Mouse (Mus musculus): ENCODE measurements around the gene Rpp25l. TPM values are rescaled to one million over a fixed set of nuclear protein-coding genes. Genes with fewer than 3 reads are reported as not detected.
A peak's percentile ranks its signal among the peaks of the same experiment; 100 is the strongest.

Rpp25l gene
- total RNA-seq, 1 experiment, result 67.7 TPM

DNA sequence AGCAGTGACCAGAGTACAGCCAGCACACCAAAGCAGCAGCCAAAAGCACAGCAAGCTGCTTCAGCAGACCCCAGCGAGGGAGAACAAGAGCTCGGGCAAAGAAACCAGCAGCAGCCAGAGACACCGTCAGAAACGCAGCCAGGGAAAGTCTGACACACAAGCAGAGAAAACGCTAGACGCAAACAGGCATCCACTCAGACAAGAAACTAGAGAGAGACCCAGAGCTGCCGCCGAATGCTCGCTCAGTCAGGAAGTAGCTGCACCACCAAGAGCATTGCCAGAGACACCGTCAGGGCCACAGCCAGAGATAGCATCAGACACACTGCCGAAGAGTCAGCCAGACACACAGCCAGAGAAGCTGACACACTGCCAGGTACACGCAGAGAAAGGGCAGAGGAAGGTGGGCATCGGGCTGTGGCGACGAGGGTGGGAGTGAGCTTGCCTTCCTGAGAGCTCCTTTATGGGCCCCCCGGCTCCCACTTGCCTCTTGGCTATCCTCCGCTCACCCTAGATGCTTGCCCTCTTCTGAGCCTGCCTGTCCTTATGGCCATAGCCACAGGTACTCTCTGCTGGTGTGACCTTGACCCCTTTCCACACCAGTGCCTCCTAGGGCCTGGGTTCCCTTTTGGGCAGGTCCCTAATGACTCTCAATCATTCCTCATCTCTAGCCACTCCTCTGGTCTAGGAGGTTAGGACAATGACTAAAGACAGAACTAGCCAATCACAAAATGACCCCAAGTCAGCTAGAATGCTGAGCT is 36.9 kb downstream of the Rpp25l start:
- no peaks in the 10 kb centered on the region for H3K9me3 ChIP-seq (ENCODE audit: control insufficient read depth, insufficient read depth, low read depth, low read length)
- no peaks in the 10 kb centered on the region for H3K36me3 ChIP-seq (ENCODE audit: control insufficient read depth, insufficient read depth, low read length, poor library complexity, severe bottlenecking)
- H3K27ac ChIP-seq (ENCODE audit: insufficient read depth, low read depth, low read length, poor library complexity, severe bottlenecking), result no peak overlapping the region
- in situ Hi-C loops (cut with MboI; ENCODE audit: low sequenced_read_pairs in 2 of 2, unreplicated experiment in 2 of 2), result no loop called here
- no peak for DNase-seq (ENCODE audit: low read depth, low spot score)
- no peak overlapping the region for H3K9ac ChIP-seq (ENCODE audit: insufficient read depth, low read depth, low read length, poor library complexity, severe bottlenecking)
- no peak for TF ChIP-seq MAFK (IDR thresholded peaks at IDR 0.05; ENCODE audit: insufficient read depth, low read depth, low read length)
- peaks cover 4 to 17% of the 10 kb centered on the region in 2 experiments; a peak in 1 of 4 replicates for H3K4me1 ChIP-seq (ENCODE audit: control insufficient read depth in 2 of 2, insufficient read depth in 2 of 2, low read length in 2 of 2, poor library complexity in 1 of 2)
- H3K4me3 ChIP-seq (ENCODE audit: insufficient read depth in 1 of 2, low read depth in 1 of 2, low read length in 2 of 2, poor library complexity in 1 of 2, severe bottlenecking in 1 of 2), result peak overlapping the region in 1 of 2 experiments; percentile 16; a peak in 2 of 4 replicates

DNA sequence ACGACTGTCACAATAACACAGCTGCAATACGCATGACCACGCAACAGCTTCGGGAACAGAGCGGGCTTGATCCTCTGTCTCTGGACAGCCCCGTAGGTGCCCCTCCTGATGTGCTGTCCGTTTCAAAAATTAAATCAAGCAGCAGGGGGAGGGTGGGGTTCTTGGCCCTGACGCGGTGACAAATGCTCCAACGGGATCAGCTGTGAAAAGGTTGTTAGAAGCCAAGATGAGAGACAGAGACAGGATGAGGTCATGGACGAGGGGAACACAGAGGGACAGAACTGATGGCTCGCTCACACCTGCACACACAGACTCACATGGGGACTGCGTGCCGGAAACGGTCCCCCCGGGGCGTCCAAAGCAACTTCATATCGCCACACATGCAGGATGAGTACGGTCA is 40.1 kb downstream of the Rpp25l start:
- no peak overlapping the region for H3K27ac ChIP-seq (ENCODE audit: insufficient read depth, low read depth, low read length, poor library complexity, severe bottlenecking)
- no peak overlapping the region for H3K4me3 ChIP-seq (ENCODE audit: insufficient read depth in 1 of 2, low read depth in 1 of 2, low read length in 2 of 2, poor library complexity in 1 of 2, severe bottlenecking in 1 of 2)
- H3K9me3 ChIP-seq (ENCODE audit: control insufficient read depth, insufficient read depth, low read depth, low read length), result no peaks in the 10 kb centered on the region
- no peak for DNase-seq (ENCODE audit: low read depth, low spot score)
- TF ChIP-seq ZNF384 (IDR thresholded peaks at IDR 0.05; ENCODE audit: low read depth, low read length) (no peak), HCFC1 (IDR thresholded peaks at IDR 0.05; ENCODE audit: borderline replicate concordance, insufficient read depth, low read length) (no peak), CHD2 (IDR thresholded peaks at IDR 0.05; ENCODE audit: low read depth, low read length) (no peak), MAFK (IDR thresholded peaks at IDR 0.05; ENCODE audit: insufficient read depth, low read depth, low read length) (no peak), ZC3H11A (IDR thresholded peaks at IDR 0.05; ENCODE audit: borderline replicate concordance, low read depth, low read length) (no peak)
- no peaks in the 10 kb centered on the region for H3K36me3 ChIP-seq (ENCODE audit: control insufficient read depth, insufficient read depth, low read length, poor library complexity, severe bottlenecking)
- H3K4me1 ChIP-seq (ENCODE audit: control insufficient read depth in 2 of 2, insufficient read depth in 2 of 2, low read length in 2 of 2, poor library complexity in 1 of 2), result peaks cover 4 to 25% of the 10 kb centered on the region in 2 experiments; a peak in 1 of 4 replicates
- in situ Hi-C loops (cut with MboI; ENCODE audit: low sequenced_read_pairs in 2 of 2, unreplicated experiment in 2 of 2), result no loop called here
- H3K9ac ChIP-seq (ENCODE audit: insufficient read depth, low read depth, low read length, poor library complexity, severe bottlenecking), result no peak overlapping the region

DNA sequence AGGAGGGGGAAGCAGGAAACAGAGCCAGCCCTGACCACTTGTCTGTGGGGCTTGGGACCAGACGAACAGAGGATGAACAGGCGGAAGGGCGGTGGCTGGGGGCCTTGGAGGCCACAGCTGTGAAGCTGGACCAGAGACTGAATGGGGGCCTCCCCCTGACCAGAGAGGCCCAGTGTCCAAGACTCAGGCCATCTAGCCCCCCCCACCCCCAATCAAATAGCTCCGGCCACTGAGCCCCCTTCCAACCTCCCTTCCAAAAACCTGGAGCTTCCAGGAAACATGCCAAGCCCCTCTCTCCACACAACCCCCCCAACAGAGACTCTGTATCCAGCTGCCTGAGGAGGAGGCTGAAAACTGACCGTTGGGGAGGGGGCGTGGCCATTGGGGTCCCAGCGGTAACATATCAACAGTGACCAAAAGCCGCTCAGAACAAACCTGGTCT is 40.8 kb downstream of the Rpp25l start:
- no peak overlapping the region for H3K27ac ChIP-seq (ENCODE audit: insufficient read depth, low read depth, low read length, poor library complexity, severe bottlenecking)
- DNase-seq (ENCODE audit: low read depth, low spot score), result no peak
- no peak for TF ChIP-seq MAFK (IDR thresholded peaks at IDR 0.05; ENCODE audit: insufficient read depth, low read depth, low read length)
- TF ChIP-seq ZC3H11A (IDR thresholded peaks at IDR 0.05; ENCODE audit: borderline replicate concordance, low read depth, low read length), result no peak
- TF ChIP-seq HCFC1 (IDR thresholded peaks at IDR 0.05; ENCODE audit: borderline replicate concordance, insufficient read depth, low read length), result no peak
- TF ChIP-seq CHD2 (IDR thresholded peaks at IDR 0.05; ENCODE audit: low read depth, low read length), result no peak
- no peak for TF ChIP-seq ZNF384 (IDR thresholded peaks at IDR 0.05; ENCODE audit: low read depth, low read length)
- no peaks in the 10 kb centered on the region for H3K9me3 ChIP-seq (ENCODE audit: control insufficient read depth, insufficient read depth, low read depth, low read length)
- H3K4me3 ChIP-seq (ENCODE audit: insufficient read depth in 1 of 2, low read depth in 1 of 2, low read length in 2 of 2, poor library complexity in 1 of 2, severe bottlenecking in 1 of 2), result no peak overlapping the region
- H3K9ac ChIP-seq (ENCODE audit: insufficient read depth, low read depth, low read length, poor library complexity, severe bottlenecking), result no peak overlapping the region
- no peaks in the 10 kb centered on the region for H3K36me3 ChIP-seq (ENCODE audit: control insufficient read depth, insufficient read depth, low read length, poor library complexity, severe bottlenecking)
- H3K4me1 ChIP-seq (ENCODE audit: control insufficient read depth in 2 of 2, insufficient read depth in 2 of 2, low read length in 2 of 2, poor library complexity in 1 of 2), result peaks cover 4 to 25% of the 10 kb centered on the region in 2 experiments; a peak in 1 of 4 replicates
- in situ Hi-C loops (cut with MboI; ENCODE audit: low sequenced_read_pairs in 2 of 2, unreplicated experiment in 2 of 2), result no loop called here

DNA sequence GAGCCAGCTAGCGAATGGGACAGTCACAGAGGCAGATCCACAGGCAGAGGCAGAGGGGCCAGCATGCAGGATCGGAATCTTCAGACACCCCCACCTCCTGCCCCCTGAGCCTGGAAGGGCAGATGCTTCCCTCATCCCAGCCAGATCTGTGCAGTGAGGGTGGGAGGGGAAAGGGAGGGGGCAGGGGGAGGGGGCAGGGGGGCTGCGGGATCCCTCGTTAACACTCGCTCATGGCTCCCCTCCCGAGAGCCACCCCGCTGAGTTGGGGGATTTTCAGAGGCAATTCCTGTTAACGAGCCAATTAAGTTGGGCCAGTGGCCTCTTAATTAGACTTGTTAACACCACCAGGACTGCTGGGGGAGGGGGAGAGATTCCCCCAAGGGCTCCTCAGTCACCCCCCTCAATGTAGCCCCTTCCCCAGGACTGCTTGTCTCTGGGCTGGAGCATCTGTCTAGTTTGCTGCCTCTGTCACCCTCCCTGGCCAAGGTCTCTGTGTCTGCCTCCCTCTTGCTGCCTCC is 41.3 kb downstream of the Rpp25l start:
- Histone ChIP-seq H3K36me3 (ENCODE audit: control insufficient read depth, insufficient read depth, low read length, poor library complexity, severe bottlenecking) (no peaks in the 10 kb centered on the region), H3K4me3 (ENCODE audit: insufficient read depth in 1 of 2, low read depth in 1 of 2, low read length in 2 of 2, poor library complexity in 1 of 2, severe bottlenecking in 1 of 2) (no peak overlapping the region), H3K9me3 (ENCODE audit: control insufficient read depth, insufficient read depth, low read depth, low read length) (no peaks in the 10 kb centered on the region), H3K4me1 (ENCODE audit: control insufficient read depth in 2 of 2, insufficient read depth in 2 of 2, low read length in 2 of 2, poor library complexity in 1 of 2) (peaks cover 4 to 20% of the 10 kb centered on the region in 2 experiments; a peak in 1 of 4 replicates), H3K9ac (ENCODE audit: insufficient read depth, low read depth, low read length, poor library complexity, severe bottlenecking) (no peak overlapping the region), H3K27ac (ENCODE audit: insufficient read depth, low read depth, low read length, poor library complexity, severe bottlenecking) (no peak overlapping the region)
- no peak for DNase-seq (ENCODE audit: low read depth, low spot score)
- no peak for TF ChIP-seq ZNF384 (IDR thresholded peaks at IDR 0.05; ENCODE audit: low read depth, low read length)
- TF ChIP-seq CHD2 (IDR thresholded peaks at IDR 0.05; ENCODE audit: low read depth, low read length), result no peak
- TF ChIP-seq MAFK (IDR thresholded peaks at IDR 0.05; ENCODE audit: insufficient read depth, low read depth, low read length), result no peak
- TF ChIP-seq HCFC1 (IDR thresholded peaks at IDR 0.05; ENCODE audit: borderline replicate concordance, insufficient read depth, low read length), result no peak
- TF ChIP-seq ZC3H11A (IDR thresholded peaks at IDR 0.05; ENCODE audit: borderline replicate concordance, low read depth, low read length), result no peak
- in situ Hi-C loops (cut with MboI; ENCODE audit: low sequenced_read_pairs in 2 of 2, unreplicated experiment in 2 of 2), result no loop called here

All from ES-E14 (cell line).